Mouse (Mus musculus): Measurements from ENCODE around the gene Emp2. TPM values are rescaled to one million over a fixed set of nuclear protein-coding genes. Genes with fewer than 3 reads are reported as not detected.

The Emp2 gene
- polyA plus RNA-seq, 1 experiment from 2014 or later = 20.4 TPM

- WGBS = 65% methylated on average over 4 of the region's 4 CpGs
- no peak overlapping the region for H3K9ac ChIP-seq
- H3K27ac ChIP-seq = no peak overlapping the region
- H3K4me2 ChIP-seq (replicated peaks) = 0 out of 2 replicates have a peak overlapping the region, but pooled peaks have one; percentile 9
- no peak overlapping the region for H3K4me3 ChIP-seq
- peaks cover 29% of the 10 kb centered on the region for H3K4me1 ChIP-seq
- 0 out of 2 replicates have a peak, but pooled peaks cover 4% of the 10 kb centered on the region for H3K27me3 ChIP-seq
- no peak for ATAC-seq (ENCODE audit: low FRiP score, low read depth)
- H3K36me3 ChIP-seq = no peaks in the 10 kb centered on the region
- H3K9me3 ChIP-seq = no peaks in the 10 kb centered on the region
These were observed 1.8 kb downstream of the Emp2 start for GRCm38 (mm10) chr16:10311989-10312388.

DNA sequence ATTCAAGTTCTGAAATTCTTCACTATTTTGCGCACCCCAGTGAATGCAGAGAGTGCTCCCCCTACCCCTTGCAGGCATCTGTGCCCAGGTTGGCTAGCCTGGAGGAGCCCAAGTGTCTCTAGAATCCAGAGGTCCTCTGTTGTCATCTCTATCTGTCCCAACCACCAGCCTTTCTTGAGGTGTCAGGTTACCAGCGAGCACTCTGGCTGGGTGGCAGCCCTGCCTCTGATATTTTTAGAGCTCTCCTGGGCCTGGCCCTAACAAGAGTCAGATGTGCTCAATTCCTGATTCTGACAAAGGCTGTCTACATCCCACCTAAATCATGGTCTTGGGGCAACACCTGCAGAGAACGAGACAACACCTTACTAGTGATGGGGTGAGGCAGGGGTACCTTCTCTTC is 2.7 kb downstream of the Emp2 start:
- 26% methylated on average over 3 of the region's 3 CpGs for WGBS

GRCm38 (mm10) chr16:10310507-10310906 is 3.3 kb downstream of the Emp2 start:
- H3K9me3 ChIP-seq = no peaks in the 10 kb centered on the region
- 0 out of 2 replicates have a peak, but pooled peaks cover 4% of the 10 kb centered on the region for H3K27me3 ChIP-seq
- H3K27ac ChIP-seq = no peak overlapping the region
- WGBS = 73% methylated on average over 5 of the region's 5 CpGs
- no peak overlapping the region for H3K4me2 ChIP-seq (replicated peaks)
- ATAC-seq (ENCODE audit: low FRiP score, low read depth) = no peak
- no peak overlapping the region for H3K4me3 ChIP-seq
- peaks cover 29% of the 10 kb centered on the region for H3K4me1 ChIP-seq
- H3K9ac ChIP-seq = no peak overlapping the region
- no peaks in the 10 kb centered on the region for H3K36me3 ChIP-seq

More for the DNA sequence above, 2.7 kb downstream of the Emp2 start:
- Histone ChIP-seq H3K4me3 (no peak overlapping the region), H3K9ac (no peak overlapping the region), H3K4me2 (replicated peaks) (no peak overlapping the region), H3K36me3 (no peaks in the 10 kb centered on the region), H3K27ac (no peak overlapping the region), H3K9me3 (no peaks in the 10 kb centered on the region), H3K27me3 (0 out of 2 replicates have a peak, but pooled peaks cover 4% of the 10 kb centered on the region), H3K4me1 (peaks cover 29% of the 10 kb centered on the region)
- no peak for ATAC-seq (ENCODE audit: low FRiP score, low read depth)

DNA sequence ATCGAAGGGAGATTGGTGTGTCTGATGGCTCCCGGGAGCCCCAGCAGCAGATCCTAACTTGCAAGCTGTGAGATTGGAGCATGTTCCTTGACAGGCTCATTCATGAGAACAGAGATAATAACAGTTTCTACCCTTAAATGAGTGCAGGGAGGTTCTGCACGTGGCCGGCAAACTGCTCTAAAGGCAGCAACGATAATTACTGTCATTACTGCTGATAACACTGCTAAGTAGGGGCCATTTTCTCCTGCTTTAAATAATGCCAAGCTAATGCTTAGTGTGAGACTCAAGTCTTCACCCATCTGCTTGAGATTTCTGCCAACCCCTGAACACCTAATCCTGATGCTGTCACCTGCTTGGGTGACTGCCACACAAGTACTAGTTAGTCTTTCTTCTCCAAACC is 6.4 kb downstream of the Emp2 start:
- WGBS = 54% methylated on average over 5 of the region's 5 CpGs
- no peaks in the 10 kb centered on the region for H3K9me3 ChIP-seq

GRCm38 (mm10) chr16:10306101-10306500 is 7.7 kb downstream of the Emp2 start:
- no peak overlapping the region for H3K4me2 ChIP-seq (replicated peaks)
- H3K9ac ChIP-seq = no peak overlapping the region
- peaks cover 5% of the 10 kb centered on the region; the same call in 1 of the 2 replicates for H3K27me3 ChIP-seq
- no peak for ATAC-seq (ENCODE audit: low FRiP score, low read depth)
- no peak overlapping the region for H3K27ac ChIP-seq
- no peaks in the 10 kb centered on the region for H3K9me3 ChIP-seq
- H3K36me3 ChIP-seq = no peaks in the 10 kb centered on the region
- 62% methylated on average over 3 of the region's 3 CpGs for WGBS
- peaks cover 5% of the 10 kb centered on the region for H3K4me1 ChIP-seq
- no peak overlapping the region for H3K4me3 ChIP-seq

More for the DNA sequence above, 6.4 kb downstream of the Emp2 start:
- no peaks in the 10 kb centered on the region for H3K36me3 ChIP-seq
- H3K4me1 ChIP-seq = peaks cover 18% of the 10 kb centered on the region
- H3K9ac ChIP-seq = no peak overlapping the region
- no peak overlapping the region for H3K4me3 ChIP-seq
- no peak overlapping the region for H3K27ac ChIP-seq
- 0 out of 2 replicates have a peak, but pooled peaks cover 3% of the 10 kb centered on the region for H3K27me3 ChIP-seq
- ATAC-seq (ENCODE audit: low FRiP score, low read depth) = no peak
- no peak overlapping the region for H3K4me2 ChIP-seq (replicated peaks)

DNA sequence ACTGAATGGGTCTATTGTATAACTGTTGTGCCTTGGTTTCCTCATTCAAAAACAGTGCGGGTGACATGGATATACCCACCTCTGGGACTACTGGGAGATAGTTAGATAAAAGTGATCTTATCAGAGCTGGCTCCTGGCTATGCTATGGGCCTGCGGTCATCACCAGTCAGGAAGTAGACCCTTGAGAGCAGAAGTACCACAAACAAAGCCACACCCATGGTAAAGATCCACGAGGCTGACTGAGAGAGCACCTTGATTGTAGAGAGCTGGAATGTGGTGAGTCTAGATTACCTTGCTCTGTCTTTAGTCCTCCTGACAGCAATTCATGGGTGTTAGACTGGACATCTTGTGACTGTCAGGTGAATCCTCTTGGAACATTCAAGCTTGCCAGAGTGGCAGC is 12.4 kb downstream of the Emp2 start:
- Histone ChIP-seq H3K36me3 (no peaks in the 10 kb centered on the region), H3K4me2 (replicated peaks) (no peak overlapping the region), H3K27ac (no peak overlapping the region), H3K9me3 (peaks cover 8% of the 10 kb centered on the region; the same call in 1 of the 2 replicates), H3K4me3 (no peak overlapping the region), H3K27me3 (peaks cover 5% of the 10 kb centered on the region; the same call in 1 of the 2 replicates), H3K4me1 (peaks cover 11% of the 10 kb centered on the region; the same call in 1 of the 2 replicates), H3K9ac (no peak overlapping the region)
- 84% methylated on average over 3 of the region's 3 CpGs for WGBS
- no peak for ATAC-seq (ENCODE audit: low FRiP score, low read depth)

DNA sequence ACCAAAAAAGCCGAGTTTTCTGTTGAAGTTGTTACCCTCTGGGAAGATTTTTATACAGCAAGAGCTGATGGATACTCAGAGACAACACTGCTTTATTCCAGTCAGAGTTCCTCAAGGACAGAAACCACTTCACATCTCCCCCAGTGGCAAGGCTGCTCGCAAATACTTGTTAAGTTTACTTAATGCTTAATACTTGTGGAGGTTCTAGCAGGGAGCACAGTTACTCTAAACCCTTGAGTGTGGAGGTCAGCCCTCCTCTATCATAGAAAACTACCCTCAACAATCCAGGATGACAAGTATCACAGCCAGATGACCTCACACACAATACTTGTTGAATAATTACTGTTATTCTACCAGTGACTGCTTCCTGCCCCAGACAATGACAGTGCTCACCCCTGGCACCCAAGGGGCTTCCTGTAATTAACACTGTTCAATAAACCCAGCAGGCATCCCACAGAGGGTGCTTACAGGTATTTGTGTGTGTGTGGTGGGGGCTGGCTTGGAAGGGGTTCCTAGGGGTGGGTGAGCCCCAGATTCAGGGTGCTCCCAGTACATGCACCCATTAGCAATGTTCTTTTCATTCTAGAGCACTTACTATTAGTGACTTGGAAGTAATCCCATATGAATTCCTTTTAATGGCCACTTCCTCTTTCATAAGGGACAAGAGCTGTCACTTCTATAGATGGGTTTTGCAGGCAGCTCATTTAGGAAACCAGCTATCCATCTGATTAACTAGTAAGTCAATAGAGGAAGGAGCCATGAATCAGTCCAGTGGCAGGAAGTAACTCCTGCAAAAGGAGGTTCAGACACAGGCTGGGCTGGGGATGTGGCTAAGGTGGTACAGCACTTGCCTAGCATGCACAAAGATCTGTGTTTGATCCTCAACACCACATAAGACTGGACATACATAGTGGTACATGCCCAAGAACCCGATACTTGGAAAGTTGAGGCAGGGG is 13.3 kb downstream of the Emp2 start:
- Histone ChIP-seq H3K9ac (no peak overlapping the region), H3K27ac (no peak overlapping the region), H3K9me3 (peaks cover 8% of the 10 kb centered on the region; the same call in 1 of the 2 replicates), H3K27me3 (peaks cover 5% of the 10 kb centered on the region; the same call in 1 of the 2 replicates), H3K36me3 (no peaks in the 10 kb centered on the region), H3K4me3 (no peak overlapping the region), H3K4me1 (peaks cover 11% of the 10 kb centered on the region; the same call in 1 of the 2 replicates), H3K4me2 (replicated peaks) (no peak overlapping the region)
- no peak for ATAC-seq (ENCODE audit: low FRiP score, low read depth)
- WGBS = 55% methylated on average over 3 of the region's 3 CpGs

GRCm38 (mm10) chr16:10299637-10300036 is 14.1 kb downstream of the Emp2 start:
- no peak overlapping the region for H3K4me3 ChIP-seq
- WGBS = 30% methylated on average over 8 of the region's 8 CpGs
- H3K36me3 ChIP-seq = no peaks in the 10 kb centered on the region
- no peak overlapping the region for H3K9ac ChIP-seq
- peaks cover 8% of the 10 kb centered on the region; the same call in 1 of the 2 replicates for H3K9me3 ChIP-seq
- peak; percentile 55; the same call in 1 of the 2 replicates for ATAC-seq (ENCODE audit: low FRiP score, low read depth)
- peak overlapping the region; percentile 16; the same call in 1 of the 2 replicates for H3K4me2 ChIP-seq (replicated peaks)
- no peak overlapping the region for H3K27ac ChIP-seq
- peaks cover 5% of the 10 kb centered on the region; the same call in 1 of the 2 replicates for H3K27me3 ChIP-seq
- H3K4me1 ChIP-seq = peaks cover 11% of the 10 kb centered on the region; the same call in 1 of the 2 replicates

- no peak overlapping the region for H3K4me3 ChIP-seq
- WGBS = 89% methylated on average over 10 of the region's 10 CpGs
- H3K4me1 ChIP-seq = peaks cover 11% of the 10 kb centered on the region; the same call in 1 of the 2 replicates
- H3K36me3 ChIP-seq = no peaks in the 10 kb centered on the region
- no peak overlapping the region for H3K4me2 ChIP-seq (replicated peaks)
- no peak for ATAC-seq (ENCODE audit: low FRiP score, low read depth)
- H3K27ac ChIP-seq = no peak overlapping the region
- H3K27me3 ChIP-seq = peaks cover 5% of the 10 kb centered on the region; the same call in 1 of the 2 replicates
- H3K9ac ChIP-seq = no peak overlapping the region
- H3K9me3 ChIP-seq = peaks cover 8% of the 10 kb centered on the region; the same call in 1 of the 2 replicates
These were observed 15.8 kb downstream of the Emp2 start for GRCm38 (mm10) chr16:10297696-10298644.

DNA sequence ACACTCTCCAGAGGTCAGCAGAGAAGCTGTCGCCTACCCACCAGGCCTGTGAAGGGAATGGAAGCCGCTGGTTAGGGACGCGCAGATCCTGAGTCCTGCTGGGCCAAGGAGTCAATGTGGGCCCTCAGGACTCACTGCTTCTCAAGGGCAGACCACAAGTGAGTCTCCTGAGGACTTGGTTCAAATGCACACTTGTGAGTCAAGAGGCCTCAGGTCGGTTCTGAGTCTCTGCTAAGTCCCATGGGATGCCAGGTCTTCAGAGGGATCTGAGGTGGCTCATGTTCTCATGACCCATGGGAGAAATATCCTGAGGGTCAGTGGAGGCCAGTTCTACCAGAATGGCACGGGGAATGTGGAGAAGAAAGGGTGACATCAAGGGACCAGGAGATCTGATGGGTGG is 25.7 kb downstream of the Emp2 start:
- no peaks in the 10 kb centered on the region for H3K9me3 ChIP-seq
- H3K36me3 ChIP-seq = no peaks in the 10 kb centered on the region
- H3K4me3 ChIP-seq = no peak overlapping the region
- H3K27ac ChIP-seq = no peak overlapping the region
- 88% methylated on average over 6 of the region's 6 CpGs for WGBS
- H3K4me2 ChIP-seq (replicated peaks) = no peak overlapping the region
- no peaks in the 10 kb centered on the region for H3K27me3 ChIP-seq
- ATAC-seq (ENCODE audit: low FRiP score, low read depth) = no peak
- H3K4me1 ChIP-seq = peaks cover 20% of the 10 kb centered on the region
- H3K9ac ChIP-seq = no peak overlapping the region

GRCm38 (mm10) chr16:10286513-10287268 is 27.1 kb downstream of the Emp2 start:
- H3K27me3 ChIP-seq = no peaks in the 10 kb centered on the region
- H3K4me3 ChIP-seq = no peak overlapping the region
- H3K4me2 ChIP-seq (replicated peaks) = no peak overlapping the region
- no peaks in the 10 kb centered on the region for H3K36me3 ChIP-seq
- peaks cover 20% of the 10 kb centered on the region for H3K4me1 ChIP-seq
- H3K9me3 ChIP-seq = no peaks in the 10 kb centered on the region
- no peak overlapping the region for H3K27ac ChIP-seq
- H3K9ac ChIP-seq = no peak overlapping the region
- no peak for ATAC-seq (ENCODE audit: low FRiP score, low read depth)
- WGBS = 70% methylated on average over 9 of the region's 9 CpGs
